Mouse (Mus musculus) MEL-GATA-1-ER (cell line): ENCODE results near the gene Gm13279.
"Not testable (repeated sequence)": the region's sequence is repeated elsewhere in the genome, so short reads cannot be mapped to it uniquely, and the experiment has no call there.

Source experiments
- DNase-seq: peaks from one replicate; pipeline ENCODE4 v3.0.0-alpha.2; 2012; ENCODE audit warnings: low read depth; ENCODE audit errors: extremely low read depth

Gene Gm13279

DNA sequence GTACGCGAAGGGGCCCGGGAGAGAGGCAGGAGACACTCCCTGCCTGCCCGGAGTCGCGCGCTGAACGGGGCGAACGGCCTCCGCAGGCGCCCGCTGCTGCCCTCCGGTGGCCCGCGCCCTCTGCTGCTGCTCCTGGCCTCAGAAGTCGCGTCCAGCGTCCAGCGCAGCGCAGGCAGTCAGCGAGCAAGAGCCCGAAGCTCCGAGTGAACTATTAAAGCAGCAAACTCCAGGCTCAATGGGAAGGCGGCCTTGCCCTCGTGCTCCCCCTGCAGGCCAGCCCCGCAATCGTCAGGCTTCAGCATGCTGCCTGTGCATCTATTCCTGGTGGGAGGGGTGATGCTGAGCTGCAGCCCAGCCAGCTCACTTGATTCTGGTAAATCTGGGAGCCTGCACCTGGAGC is at the start of gene Gm13279:
TSS of gene Gm13279 (plus strand) at position 301 of the 400 bp plus-strand sequence.
- not testable (repeated sequence) for DNase-seq

DNA sequence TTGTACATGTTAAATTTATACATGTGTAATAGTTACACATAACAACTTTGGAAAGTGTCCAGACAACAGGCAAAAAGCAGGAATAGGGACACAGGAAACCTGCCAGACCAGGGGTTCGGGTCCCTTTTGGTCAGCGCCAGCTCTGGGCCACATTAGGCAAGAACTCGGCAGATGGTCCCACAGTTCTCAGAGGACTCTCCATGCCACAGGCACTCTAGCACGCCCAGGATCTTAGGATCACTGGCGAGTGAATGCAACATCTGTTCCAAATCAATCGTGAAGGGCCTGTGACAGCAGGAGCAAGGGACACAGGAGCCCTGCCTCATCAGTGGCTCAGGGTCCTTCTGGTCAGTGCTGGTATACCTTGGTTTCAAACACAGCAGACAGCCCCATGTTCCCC is 47.3 kb upstream of the Gm13279 start:
- no peak for DNase-seq

DNA sequence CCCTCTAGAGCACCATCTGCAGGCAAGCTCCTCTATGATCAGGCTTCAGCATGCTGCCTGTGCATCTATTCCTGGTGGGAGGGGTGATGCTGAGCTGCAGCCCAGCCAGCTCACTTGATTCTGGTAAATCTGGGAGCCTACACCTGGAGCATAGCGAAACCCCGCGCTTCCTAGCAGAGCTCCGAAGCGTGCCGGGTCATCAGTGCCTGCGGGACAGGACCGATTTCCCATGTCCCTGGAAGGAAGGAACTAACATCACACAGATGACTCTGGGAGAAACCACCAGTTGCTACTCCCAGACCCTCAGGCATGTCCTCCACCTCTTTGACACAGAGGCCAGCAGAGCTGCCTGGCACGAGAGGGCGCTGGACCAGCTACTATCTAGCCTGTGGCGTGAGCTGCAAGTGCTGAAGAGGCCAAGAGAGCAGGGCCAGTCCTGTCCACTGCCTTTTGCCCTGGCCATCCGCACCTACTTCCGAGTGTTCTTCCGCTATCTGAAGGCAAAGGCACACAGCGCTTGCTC is 42.3 kb upstream of the Gm13279 start, which contains the start of gene Gm13271:
TSS of gene Gm13271 (plus strand) at position 51 of the 523 bp plus-strand sequence.
- not testable (repeated sequence) for DNase-seq

DNA sequence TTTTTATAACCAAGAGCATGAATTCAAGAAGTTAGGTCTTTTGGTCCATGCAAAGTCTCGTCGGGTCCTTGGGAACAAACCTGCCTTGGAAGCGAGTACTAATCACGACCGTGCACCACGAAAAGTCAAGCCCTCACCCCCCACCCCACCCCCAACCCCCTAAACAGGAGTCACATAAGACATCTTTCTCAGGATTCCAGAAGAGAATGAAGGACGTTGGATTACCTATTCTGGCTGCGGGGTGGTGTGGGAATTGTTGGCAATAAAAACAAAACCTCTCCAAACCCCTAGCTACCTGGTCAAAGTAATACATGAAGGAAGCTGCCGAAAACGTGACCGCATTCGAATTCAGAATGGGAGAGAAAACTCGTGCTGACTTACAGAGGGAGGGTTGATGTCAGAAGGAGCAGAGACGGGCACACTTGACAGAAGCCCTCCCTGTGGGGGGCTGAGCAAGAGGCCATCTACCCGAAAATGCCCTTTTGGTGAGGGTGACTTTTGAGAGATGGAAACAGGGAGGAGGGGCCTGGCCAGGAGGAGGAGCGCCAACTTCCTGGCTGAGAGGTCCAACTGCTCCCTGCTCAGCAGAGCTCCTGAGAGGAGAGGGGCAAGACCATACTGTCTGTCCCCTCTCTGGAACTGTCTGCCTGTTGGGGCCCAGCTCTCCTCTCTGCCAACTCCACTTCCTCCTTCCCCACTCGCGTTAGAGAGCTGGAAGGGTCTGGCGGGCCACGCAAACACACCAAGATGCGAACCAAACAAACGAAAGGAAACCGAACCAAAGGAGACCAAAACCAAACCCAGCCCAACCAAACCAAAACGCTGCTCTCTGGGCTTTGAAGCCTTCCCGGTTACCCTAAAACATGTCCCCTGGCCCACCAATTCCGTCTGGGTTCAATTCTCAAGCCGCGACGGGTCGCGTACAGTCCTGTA is 40.4 kb upstream of the Gm13279 start:
- DNase-seq = peak; percentile 43

DNA sequence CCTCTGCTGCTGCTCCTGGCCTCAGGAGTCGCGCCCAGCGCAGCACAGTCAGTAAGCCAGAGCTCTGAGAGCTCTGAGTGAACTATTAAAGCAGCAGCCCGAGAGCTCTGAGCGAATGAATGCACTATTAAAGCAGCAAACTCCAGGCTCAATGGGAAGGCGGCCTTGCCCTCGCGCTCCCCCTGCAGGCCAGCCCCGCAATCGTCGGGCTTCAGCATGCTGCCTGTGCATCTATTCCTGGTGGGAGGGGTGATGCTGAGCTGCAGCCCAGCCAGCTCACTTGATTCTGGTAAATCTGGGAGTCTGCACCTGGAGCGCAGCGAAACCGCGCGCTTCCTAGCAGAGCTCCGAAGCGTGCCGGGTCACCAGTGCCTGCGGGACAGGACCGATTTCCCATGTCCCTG is 39.6 kb upstream of the Gm13279 start:
- DNase-seq = not testable (repeated sequence)

DNA sequence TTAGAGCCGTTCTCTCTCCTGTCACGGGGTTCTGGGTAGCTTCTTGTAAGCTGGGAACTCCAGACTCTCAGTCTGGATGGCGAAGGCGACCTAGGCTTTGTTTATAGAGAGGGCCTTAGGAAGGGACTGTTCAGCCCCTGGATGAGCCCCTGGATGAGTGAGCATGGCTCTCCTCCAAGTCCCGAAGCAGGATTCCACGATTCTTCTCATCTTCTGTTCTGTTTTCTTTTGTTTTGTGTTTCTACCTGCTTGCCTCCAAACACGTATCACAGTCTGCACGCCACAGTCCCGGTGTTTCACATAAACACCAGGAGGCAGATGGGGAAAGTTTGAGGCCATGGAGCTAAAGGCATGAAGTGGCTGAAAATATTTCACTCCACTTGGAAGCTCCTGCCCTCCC is 38.4 kb upstream of the Gm13279 start:
- not testable (repeated sequence) for DNase-seq

DNA sequence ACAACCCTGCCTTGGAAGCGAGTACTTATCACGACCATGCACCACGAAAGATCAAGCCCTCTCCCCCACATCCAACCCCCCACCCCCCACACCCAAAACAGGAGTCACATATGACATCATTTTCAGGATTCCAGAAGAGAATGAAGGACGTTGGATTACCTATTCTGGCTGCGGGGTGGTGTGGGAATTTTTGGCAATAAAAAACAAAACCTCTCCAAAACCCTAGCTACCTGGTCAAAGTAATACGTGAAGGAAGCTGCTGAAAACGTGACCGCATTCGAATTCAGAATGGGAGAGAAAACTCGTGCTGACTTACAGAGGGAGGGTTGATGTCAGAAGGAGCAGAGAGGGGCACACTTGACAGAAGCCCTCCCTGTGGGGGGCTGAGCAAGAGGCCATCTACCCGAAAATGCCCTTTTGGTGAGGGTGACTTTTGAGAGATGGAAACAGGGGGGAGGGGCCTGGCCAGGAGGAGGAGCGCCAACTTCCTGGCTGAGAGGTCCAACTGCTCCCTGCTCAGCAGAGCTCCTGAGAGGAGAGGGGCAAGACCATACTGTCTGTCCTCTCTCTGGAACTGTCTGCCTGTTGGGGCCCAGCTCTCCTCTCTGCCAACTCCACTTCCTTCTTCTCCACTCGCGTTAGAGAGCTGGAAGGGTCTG is 37.5 kb upstream of the Gm13279 start, which contains the start of gene Gm13283:
TSS of gene Gm13283 (plus strand) at position 510 of the 659 bp plus-strand sequence.
- peak; percentile 81 for DNase-seq

- not testable (repeated sequence) for DNase-seq
These were observed 36.8 kb upstream of the Gm13279 start for GRCm38 (mm10) chr4:88760431-88760830.

- DNase-seq = not testable (repeated sequence)
These were observed 35.4 kb upstream of the Gm13279 start for GRCm38 (mm10) chr4:88761776-88762175.

GRCm38 (mm10) chr4:88762341-88762740 is 34.9 kb upstream of the Gm13279 start:
- DNase-seq = not testable (repeated sequence)

DNA sequence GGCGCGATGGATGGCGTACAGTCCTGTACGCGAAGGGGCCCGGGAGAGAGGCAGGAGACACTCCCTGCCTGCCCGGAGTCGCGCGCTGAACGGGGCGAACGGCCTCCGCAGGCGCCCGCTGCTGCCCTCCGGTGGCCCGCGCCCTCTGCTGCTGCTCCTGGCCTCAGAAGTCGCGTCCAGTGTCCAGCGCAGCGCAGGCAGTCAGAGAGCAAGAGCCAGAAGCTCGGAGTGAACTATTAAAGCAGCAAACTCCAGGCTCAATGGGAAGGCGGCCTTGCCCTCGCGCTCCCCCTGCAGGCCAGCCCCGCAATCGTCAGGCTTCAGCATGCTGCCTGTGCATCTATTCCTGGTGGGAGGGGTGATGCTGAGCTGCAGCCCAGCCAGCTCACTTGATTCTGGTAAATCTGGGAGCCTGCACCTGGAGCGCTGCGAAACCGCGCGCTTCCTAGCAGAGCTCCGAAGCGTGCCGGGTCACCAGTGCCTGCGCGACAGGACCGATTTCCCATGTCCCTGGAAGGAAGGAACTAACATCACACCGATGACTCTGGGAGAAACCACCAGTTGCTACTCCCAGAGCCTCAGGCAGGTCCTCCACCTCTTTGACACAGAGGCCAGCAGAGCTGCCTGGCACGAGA is 33.7 kb upstream of the Gm13279 start:
- not testable (repeated sequence) for DNase-seq

GRCm38 (mm10) chr4:88773534-88773933 is 23.7 kb upstream of the Gm13279 start, which contains the start of gene Gm13290:
Gene Gm13290, plus strand, starts transcription at chr4:88773834.
- DNase-seq = not testable (repeated sequence)

- DNase-seq = not testable (repeated sequence)
These were observed 20.6 kb upstream of the Gm13279 start, which contains the start of gene Gm13289 for GRCm38 (mm10) chr4:88776622-88777021. Gene Gm13289, plus strand, starts transcription at chr4:88776922.

GRCm38 (mm10) chr4:88779550-88779949 is 17.6 kb upstream of the Gm13279 start, which contains the start of gene Gm13272:
Gene Gm13272, plus strand, starts transcription at chr4:88779850.
- DNase-seq = not testable (repeated sequence)

- not testable (repeated sequence) for DNase-seq
These were observed 16.9 kb upstream of the Gm13279 start for GRCm38 (mm10) chr4:88780320-88780719.

DNA sequence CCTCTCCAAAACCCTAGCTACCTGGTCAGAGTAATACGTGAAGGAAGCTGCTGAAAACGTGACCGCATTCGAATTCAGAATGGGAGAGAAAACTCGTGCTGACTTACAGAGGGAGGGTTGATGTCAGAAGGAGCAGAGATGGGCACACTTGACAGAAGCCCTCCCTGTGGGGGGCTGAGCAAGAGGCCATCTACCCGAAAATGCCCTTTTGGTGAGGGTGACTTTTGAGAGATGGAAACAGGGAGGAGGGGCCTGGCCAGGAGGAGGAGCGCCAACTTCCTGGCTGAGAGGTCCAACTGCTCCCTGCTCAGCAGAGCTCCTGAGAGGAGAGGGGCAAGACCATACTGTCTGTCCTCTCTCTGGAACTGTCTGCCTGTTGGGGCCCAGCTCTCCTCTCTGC is 15.4 kb upstream of the Gm13279 start, which contains the start of gene Ifnz:
TSS of gene Ifnz (plus strand) at position 301 of the 400 bp plus-strand sequence.
- not testable (repeated sequence) for DNase-seq

- not testable (repeated sequence) for DNase-seq
These were observed 14.9 kb upstream of the Gm13279 start for GRCm38 (mm10) chr4:88782335-88782734.

DNA sequence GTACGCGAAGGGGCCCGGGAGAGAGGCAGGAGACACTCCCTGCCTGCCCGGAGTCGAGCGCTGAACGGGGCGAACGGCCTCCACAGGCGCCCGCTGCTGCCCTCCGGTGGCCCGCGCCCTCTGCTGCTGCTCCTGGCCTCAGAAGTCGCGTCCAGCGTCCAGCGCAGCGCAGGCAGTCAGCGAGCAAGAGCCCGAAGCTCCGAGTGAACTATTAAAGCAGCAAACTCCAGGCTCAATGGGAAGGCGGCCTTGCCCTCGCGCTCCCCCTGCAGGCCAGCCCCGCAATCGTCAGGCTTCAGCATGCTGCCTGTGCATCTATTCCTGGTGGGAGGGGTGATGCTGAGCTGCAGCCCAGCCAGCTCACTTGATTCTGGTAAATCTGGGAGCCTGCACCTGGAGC is 11.8 kb upstream of the Gm13279 start, which contains the start of gene Gm13276:
TSS of gene Gm13276 (plus strand) at position 301 of the 400 bp plus-strand sequence.
- not testable (repeated sequence) for DNase-seq

GRCm38 (mm10) chr4:88788402-88788801 is 8.8 kb upstream of the Gm13279 start, which contains the start of gene Gm13277:
Gene Gm13277, plus strand, starts transcription at chr4:88788632.
- DNase-seq = not testable (repeated sequence)

- DNase-seq = not testable (repeated sequence)
These were observed 5.9 kb upstream of the Gm13279 start, which contains the start of gene Gm13278 for GRCm38 (mm10) chr4:88791250-88791649. Gene Gm13278, plus strand, starts transcription at chr4:88791550.
